Mouse (Mus musculus) kidney, adult 11 months (tissue): ENCODE results near the gene Prkci.

Source experiments
- DNase-seq: peaks from one replicate; pipeline ENCODE4 v3.0.0; 2022

Prkci gene

GRCm38 (mm10) chr3:31088789-31089775 is 93.5 kb downstream of the Prkci start:
- no peak for DNase-seq

DNA sequence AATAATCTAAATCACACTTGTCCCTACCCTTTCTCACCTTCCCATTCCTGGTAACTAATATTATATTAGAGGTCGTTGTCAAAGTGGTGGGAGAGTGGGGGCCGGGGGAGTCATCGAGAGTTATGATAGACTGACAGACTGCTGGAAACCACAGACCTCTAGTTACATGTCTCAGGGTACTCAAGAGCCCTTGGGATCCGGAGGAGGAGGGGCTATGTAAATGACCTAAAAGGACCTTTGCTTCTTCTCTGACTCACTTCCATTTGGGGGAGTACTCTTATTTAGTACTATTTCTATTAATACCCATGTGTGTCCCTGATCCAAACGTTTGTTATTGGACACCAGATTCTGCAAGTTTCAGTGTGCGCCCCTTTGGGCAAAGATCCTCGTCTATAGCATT is 94.4 kb downstream of the Prkci start:
- no peak for DNase-seq

GRCm38 (mm10) chr3:31093196-31093595 is 97.6 kb downstream of the Prkci start:
- DNase-seq = no peak

DNA sequence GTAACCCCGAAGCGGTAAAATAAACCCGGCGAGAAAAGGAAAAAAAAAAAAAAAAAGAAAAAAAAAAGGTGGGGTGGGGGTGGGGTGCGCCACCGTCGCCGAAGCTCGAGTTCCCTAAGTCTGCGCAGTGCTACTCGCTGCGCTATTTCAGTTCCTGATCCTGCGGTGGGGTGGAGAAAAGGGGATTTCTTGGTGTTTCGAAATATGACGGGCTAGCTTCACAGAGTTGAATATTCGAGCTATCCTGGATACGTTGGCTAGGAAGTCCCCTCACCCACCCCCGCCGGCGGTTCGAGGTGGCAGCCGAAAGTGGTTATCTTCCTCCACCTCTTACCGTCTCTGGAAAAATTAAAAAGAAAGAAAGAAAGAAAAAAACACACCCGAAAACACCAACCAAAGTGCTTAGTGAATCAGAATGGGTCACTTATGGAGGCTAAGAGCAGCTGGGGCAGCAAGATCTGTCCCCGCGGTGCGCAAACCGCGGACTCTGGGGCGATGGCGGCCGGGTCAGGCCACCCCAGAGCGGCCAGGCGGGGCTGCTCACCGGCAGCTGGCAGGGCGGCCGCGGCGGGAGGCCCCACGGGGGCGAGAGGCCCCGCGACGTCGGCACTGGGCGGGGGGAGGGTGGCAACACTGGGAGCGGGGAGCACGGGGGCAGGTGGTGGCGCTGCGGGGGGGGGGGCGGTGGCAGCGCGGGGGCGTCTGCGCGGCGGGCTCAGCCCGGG is 98.2 kb downstream of the Prkci start:
- DNase-seq = peak; percentile 61

DNA sequence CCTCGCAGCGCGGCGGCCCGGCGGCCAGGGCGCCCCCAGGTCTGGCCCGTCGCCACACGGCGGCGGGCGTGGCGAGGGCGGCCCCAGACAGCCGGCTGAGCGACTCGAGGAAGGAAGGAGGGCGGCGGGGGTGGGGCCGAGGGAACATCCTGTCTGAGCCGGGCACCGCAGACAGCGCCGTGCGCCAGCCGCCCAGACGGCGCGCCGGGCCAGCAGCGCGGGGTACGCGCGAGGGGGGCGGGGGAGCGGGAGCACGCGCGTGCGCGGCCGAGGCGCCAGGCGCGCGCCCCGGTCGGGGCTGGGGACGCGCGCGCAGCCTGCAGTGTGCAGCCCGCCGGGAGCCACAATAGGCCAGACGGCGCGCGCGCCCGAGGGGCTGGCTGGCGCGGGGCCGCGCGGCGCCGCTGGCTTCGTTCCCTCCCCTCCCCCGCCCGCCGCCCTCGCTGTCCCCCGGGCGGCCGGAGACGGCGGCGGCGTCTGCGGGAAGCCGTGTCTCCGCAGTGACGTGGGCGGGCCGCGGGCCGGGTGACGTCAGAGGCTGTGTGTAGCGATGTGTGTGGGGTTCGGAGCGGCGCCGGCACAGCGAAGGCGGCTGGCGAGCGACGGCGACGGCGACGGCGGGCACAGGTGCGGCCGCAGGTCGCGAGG is 99.1 kb downstream of the Prkci start, which contains the start of gene Skil:
Gene Skil (plus strand): TSS at position 528 of the 648 bp plus-strand sequence.
- peak; percentile 98 for DNase-seq

- DNase-seq = no peak
Observed at GRCm38 (mm10) chr3:31095179-31095490, 99.6 kb downstream of the Prkci start.

DNA sequence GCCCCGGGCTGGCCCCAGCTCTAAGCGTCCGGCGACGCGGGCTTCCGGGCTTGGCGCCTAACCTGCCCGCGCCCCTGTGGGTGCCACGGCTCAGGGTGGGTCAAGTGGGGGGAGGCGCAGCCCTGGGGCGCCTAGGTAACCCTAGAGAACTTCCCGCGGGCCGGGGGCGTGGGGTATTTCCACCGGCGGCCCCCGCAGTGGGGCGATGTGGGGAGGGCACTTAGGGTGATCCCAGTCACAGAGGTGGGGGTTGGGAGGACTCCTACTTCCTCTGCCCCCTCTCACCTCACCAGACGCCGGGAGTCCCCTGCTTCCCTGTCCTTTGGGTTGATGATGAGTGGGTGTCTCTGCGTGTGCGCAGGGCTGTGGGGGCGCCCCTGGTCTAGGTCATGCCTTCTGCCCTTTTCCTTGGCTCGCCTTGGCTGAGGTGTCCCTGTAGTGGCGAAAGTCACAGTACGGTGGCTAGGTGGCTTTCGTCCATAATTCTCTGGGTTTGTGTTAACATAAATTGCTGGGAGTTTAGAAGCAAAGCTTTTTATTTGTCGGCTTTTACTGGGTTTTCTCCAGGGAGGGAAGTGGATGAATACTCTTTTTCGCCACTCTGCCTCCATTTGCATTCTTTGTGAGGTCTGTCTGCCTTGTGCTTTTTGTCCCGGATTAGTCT is 100.1 kb downstream of the Prkci start:
- peak; percentile 69 for DNase-seq

GRCm38 (mm10) chr3:31096155-31097101 is 100.9 kb downstream of the Prkci start:
- DNase-seq = no peak

- DNase-seq = no peak
Observed at GRCm38 (mm10) chr3:31097102-31097720, 101.7 kb downstream of the Prkci start.

- no peak for DNase-seq
Observed at GRCm38 (mm10) chr3:31097976-31098375, 102.4 kb downstream of the Prkci start.

GRCm38 (mm10) chr3:31098556-31098955 is 103.0 kb downstream of the Prkci start:
- DNase-seq = no peak

DNA sequence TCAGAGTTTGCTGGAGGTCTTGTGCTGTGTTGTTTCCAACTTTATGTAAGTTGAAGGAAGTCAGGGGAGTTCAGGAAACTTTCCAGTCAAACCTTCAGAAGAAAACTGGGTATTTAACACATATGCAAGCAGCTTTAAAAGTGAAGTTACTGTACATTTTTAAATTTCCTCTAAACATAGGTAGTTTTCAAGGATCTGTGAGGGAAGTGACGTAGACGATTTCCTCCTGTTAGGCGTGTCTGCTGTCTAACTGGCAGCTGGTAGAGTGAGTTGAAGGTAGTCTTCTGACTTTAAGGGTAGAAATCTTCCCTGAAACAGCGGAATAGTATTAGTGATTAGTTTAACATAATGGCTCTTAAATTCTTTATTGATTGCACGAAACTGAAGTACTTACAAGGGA is 104.5 kb downstream of the Prkci start:
- no peak for DNase-seq

DNA sequence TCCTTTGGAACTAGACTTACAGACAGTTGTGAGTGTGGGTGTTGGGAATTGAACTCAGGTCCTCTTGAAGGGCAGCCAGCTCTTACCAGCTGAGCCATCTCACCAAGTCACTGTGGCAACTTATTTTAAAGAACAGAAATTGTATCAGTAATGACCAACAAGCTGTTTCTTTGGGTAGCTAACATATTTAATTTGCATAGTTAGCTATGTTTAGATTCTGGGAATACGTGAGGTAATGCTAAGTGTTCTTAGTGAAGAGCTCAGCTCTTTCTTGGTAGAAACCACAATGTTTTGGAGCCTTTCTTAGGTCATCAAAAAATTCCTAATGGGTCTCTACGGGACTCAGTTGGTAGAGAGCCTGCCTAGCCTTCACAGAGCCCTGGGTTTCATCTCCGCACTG is 105.3 kb downstream of the Prkci start:
- no peak for DNase-seq
